Mouse (Mus musculus): Measurements from ENCODE around the gene Mlf1.

DNA sequence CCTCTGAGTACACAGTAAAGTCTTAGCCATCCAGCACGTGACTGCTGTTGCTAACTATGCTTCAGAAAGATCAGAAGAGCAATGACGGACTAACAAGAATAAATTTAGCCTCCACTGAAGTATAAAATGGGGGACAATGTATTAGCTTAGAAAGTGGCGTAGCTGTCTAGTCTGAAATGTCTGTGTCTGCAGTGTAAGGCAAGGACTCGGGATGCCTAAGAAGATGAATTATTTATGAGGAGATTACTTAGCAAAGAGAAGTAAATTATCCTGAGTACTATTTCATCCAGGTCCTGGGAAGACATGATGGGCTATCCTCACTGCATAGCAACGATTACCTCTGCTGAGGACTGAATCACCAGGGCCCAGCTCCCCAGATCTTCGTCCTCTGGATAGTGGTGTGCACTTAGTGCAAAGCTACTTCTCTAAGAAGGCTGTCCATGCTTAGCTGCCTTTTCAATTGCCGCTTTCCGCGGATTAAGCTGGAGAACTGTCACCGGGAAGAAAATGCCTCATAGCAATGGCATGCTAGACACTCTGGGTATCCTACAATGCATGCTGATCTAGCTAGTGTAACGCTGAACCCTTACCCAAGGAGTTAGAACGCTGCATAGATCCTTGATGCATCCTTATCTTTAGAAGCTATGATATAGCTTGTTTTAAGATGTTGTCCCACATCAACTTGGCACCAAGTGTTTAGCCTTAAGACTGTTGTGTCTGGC lies 22.3 kb upstream of the Mlf1 start:
- TF ChIP-seq CTCF (IDR thresholded peaks at IDR 0.05; ENCODE audit: extremely low read depth, insufficient read depth, low read length) = no peak
- no peak for TF ChIP-seq POLR2A (IDR thresholded peaks at IDR 0.05; ENCODE audit: extremely low read depth, insufficient read depth, low read length)

All from cortical plate, adult 2 months (tissue).